Mouse (Mus musculus) ES-Bruce4 (cell line): Measurements from ENCODE around the gene Asic2. TPM values are rescaled to one million over a fixed set of nuclear protein-coding genes. Genes with fewer than 3 reads are reported as not detected.

Experiments used
- H3K27ac ChIP-seq: 2 replicates; pipeline ENCODE4 v1.5.1; 2012; ENCODE audit warnings: low read length, inconsistent platforms; ENCODE audit not compliant: insufficient read depth
- H3K27me3 ChIP-seq: 2 replicates; pipeline ENCODE4 v1.6.1; 2012; ENCODE audit warnings: mild to moderate bottlenecking, low read length, inconsistent platforms; ENCODE audit not compliant: control insufficient read depth, poor library complexity, insufficient read depth, severe bottlenecking
- H3K36me3 ChIP-seq: 2 replicates; pipeline ENCODE4 v1.6.1; 2012; ENCODE audit warnings: inconsistent platforms, mild to moderate bottlenecking, low read length, moderate library complexity; ENCODE audit not compliant: control insufficient read depth, poor library complexity, insufficient read depth, severe bottlenecking
- H3K4me1 ChIP-seq: one replicate; pipeline ENCODE4 v1.8.1; 2011; ENCODE audit warnings: low read length; ENCODE audit not compliant: control insufficient read depth, insufficient read depth
- H3K4me3 ChIP-seq: 2 replicates; pipeline ENCODE4 v1.5.1; 2011; ENCODE audit warnings: low read depth, mild to moderate bottlenecking, low read length
- H3K9ac ChIP-seq: 2 replicates; pipeline ENCODE4 v1.6.1; 2012; ENCODE audit warnings: low read depth, mild to moderate bottlenecking, inconsistent platforms; ENCODE audit not compliant: poor library complexity, severe bottlenecking
- H3K9me3 ChIP-seq: replicated peaks from 2 replicates; pipeline ENCODE4 v1.6.1; 2012; ENCODE audit warnings: mild to moderate bottlenecking, low read length, inconsistent platforms; ENCODE audit not compliant: control insufficient read depth, poor library complexity, insufficient read depth, severe bottlenecking
- CTCF ChIP-seq: IDR thresholded peaks from one replicate; pipeline ENCODE4 v1.8.1; 2011; ENCODE audit warnings: low read depth, low read length
- EP300 ChIP-seq: IDR thresholded peaks from 2 replicates; pipeline ENCODE4 v1.6.1; 2011; ENCODE audit warnings: low read depth, low read length; ENCODE audit not compliant: insufficient read depth
- POLR2A ChIP-seq: IDR thresholded peaks from one replicate; pipeline ENCODE4 v1.8.1; 2011; ENCODE audit warnings: low read length; ENCODE audit not compliant: insufficient read depth
- polyA plus RNA-seq: library from polyadenylated mRNA; stranded (reverse); fragments of >200 nt; gene quantifications from 2 replicates; pipeline ENCODE4 v1.2.4, GENCODE M21; 2011; ENCODE audit warnings: low read depth; ENCODE audit not compliant: missing spikeins, insufficient read depth, insufficient read length

Asic2 gene
- polyA plus RNA-seq, 1 experiment = not detected

DNA sequence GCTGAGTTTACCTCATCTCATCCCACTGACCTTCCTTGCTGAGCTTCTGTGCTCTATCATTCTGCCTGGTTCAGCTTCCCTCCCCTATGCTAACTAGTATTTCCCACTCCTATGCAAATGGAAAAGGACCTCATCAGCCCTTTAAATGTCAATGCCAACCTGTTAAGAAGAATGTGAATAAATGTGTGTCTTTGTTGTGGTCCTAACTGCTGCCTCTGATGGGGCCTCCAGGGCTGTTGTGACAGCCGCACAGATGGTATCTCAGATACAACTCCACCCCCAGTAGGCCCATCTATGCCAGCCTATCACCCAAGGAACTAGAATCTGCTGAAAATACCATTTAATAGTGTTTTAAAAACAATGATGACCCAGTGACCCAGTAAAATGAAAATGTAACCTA is 407.9 kb downstream of the Asic2 start:
- H3K36me3 ChIP-seq = no peaks in the 10 kb centered on the region
- H3K9me3 ChIP-seq = no peaks in the 10 kb centered on the region
- TF ChIP-seq CTCF (no peak), EP300 (no peak), POLR2A (no peak)
- no peak overlapping the region for H3K4me3 ChIP-seq
- no peak overlapping the region for H3K27ac ChIP-seq
- no peaks in the 10 kb centered on the region for H3K4me1 ChIP-seq
- no peaks in the 10 kb centered on the region for H3K27me3 ChIP-seq
- no peak overlapping the region for H3K9ac ChIP-seq

DNA sequence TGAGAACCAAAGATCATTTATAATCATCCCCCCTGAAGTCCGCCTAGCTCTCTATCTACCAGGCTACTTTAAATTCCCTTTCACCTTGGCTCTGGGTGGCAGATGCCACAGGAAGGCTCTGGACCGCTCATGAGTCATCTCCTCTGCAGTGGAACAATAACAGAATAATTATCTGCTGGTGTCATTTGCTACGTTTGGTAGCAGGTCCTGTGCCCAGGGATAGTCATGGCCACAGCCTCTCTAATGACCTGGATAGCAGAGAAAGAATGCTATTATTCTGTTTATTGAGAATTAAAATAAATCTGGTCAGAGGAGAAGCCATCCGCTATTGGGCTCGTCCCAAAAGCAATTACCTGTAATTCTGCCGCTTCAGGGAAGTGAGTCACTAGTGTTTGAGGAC is 425.1 kb downstream of the Asic2 start:
- Histone ChIP-seq H3K4me1 (no peaks in the 10 kb centered on the region), H3K9ac (no peak overlapping the region), H3K36me3 (no peaks in the 10 kb centered on the region), H3K27ac (no peak overlapping the region), H3K27me3 (no peaks in the 10 kb centered on the region), H3K4me3 (no peak overlapping the region), H3K9me3 (peaks cover 14% of the 10 kb centered on the region)
- TF ChIP-seq CTCF (no peak), EP300 (no peak), POLR2A (no peak)

DNA sequence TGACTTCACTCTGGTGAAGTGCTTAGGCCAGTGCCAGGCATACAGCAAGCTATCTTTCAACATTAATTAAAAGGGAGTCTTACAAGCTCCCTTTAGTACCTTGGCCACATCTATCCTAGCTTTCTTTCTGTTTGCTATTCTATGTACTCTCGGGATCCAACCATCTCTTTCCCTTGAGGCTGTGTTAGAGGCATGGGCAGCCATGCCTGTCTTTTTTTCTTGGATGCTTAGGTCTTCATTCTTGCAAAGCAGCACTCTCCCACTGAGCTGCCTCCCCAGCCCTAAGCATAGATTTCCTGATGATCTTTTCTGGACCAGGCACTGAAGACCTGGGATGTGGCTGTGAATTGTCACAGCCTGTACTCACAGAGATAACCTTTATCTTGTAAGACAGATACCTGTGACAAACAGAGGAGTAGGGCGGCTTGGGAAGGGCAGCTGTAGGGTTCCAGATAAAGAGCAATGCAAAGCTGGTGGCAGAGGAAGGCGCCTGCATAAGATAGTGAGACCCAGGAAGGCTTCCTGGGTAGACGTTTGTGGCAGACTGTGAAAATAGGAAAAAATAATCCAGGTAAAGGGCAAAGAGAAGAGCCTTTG is 433.0 kb downstream of the Asic2 start:
- H3K9me3 ChIP-seq = no peaks in the 10 kb centered on the region
- H3K4me1 ChIP-seq = no peaks in the 10 kb centered on the region
- no peaks in the 10 kb centered on the region for H3K36me3 ChIP-seq
- no peaks in the 10 kb centered on the region; the same call in 1 of the 2 replicates for H3K27me3 ChIP-seq
- H3K4me3 ChIP-seq = no peak overlapping the region
- H3K27ac ChIP-seq = no peak overlapping the region
- no peak overlapping the region for H3K9ac ChIP-seq
- no peak for TF ChIP-seq CTCF
- no peak for TF ChIP-seq POLR2A
- no peak for TF ChIP-seq EP300

DNA sequence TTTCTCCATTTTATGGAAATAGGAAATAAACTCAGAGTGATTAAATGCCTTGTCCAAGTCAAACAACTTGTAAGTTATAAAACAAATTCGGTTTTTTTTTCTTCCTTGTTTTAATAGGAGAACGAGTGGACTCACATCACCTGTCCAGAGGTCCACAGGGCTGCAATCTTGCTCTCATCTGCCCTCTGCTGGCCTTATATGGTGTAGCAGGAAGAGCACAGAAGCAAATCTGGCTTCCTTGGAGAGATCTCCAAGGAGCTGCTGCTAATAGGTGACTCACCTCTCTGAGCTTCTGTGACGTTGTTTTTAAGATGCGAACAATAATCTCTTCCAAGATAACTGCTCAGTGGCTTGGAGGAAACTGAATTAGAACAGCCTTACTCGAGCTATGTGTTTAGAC is 433.6 kb downstream of the Asic2 start:
- Histone ChIP-seq H3K36me3 (no peaks in the 10 kb centered on the region), H3K27me3 (no peaks in the 10 kb centered on the region; the same call in 1 of the 2 replicates), H3K4me3 (no peak overlapping the region), H3K27ac (no peak overlapping the region), H3K9me3 (no peaks in the 10 kb centered on the region), H3K4me1 (no peaks in the 10 kb centered on the region), H3K9ac (no peak overlapping the region)
- TF ChIP-seq CTCF = peak; percentile 70
- no peak for TF ChIP-seq EP300

DNA sequence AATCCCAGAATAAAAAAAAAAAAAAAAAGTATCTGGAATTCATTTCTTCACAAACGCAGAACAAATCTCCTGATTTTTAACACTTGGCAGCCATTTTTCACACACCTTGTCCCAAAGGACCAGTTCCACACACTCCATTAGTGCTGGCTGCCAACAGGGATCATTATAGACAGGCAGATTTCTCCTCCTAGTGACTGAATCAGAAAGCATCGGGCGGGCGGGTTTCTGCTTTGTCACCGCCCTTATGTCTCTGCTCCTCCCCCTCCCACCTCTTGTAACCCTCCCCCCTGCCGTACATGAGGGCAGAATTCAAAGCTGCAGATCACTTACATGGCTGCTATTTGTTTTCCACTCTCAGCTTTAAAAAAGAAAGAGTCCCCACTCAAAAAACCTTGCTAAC is 436.4 kb downstream of the Asic2 start:
- no peaks in the 10 kb centered on the region for H3K36me3 ChIP-seq
- no peaks in the 10 kb centered on the region for H3K4me1 ChIP-seq
- no peak overlapping the region for H3K4me3 ChIP-seq
- no peaks in the 10 kb centered on the region for H3K9me3 ChIP-seq
- no peaks in the 10 kb centered on the region; the same call in 1 of the 2 replicates for H3K27me3 ChIP-seq
- no peak overlapping the region for H3K9ac ChIP-seq
- no peak overlapping the region for H3K27ac ChIP-seq
- TF ChIP-seq POLR2A = no peak
- TF ChIP-seq EP300 = no peak
- TF ChIP-seq CTCF = no peak

DNA sequence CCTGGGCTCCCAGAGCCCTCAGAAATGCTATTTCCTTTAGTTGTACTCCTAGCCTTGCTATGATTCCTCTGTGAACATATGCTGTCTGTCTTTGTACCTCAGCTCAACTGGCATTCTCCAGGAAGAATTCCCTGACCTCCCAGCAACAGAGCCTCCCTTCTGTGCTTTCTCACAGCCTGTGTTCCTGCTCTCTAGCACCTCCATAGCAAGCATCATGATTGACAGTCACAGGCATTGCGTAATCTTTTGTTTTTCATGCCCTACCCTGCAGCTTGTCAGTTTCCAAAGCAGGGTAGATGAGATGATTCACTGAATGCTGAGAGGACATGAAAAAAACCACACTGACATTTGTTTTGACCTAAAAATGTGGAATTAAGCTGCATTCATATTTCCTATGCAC is 445.3 kb downstream of the Asic2 start:
- Histone ChIP-seq H3K4me3 (no peak overlapping the region), H3K27me3 (no peaks in the 10 kb centered on the region), H3K9ac (no peak overlapping the region), H3K4me1 (no peaks in the 10 kb centered on the region), H3K36me3 (no peaks in the 10 kb centered on the region), H3K27ac (no peak overlapping the region), H3K9me3 (no peaks in the 10 kb centered on the region)
- TF ChIP-seq CTCF (no peak), POLR2A (no peak), EP300 (no peak)
